8 mouse cellular contexts compared by ENCODE assay signal in genomic region chr3:88607758-88608138, GRCm38 (mm10). TPM values are rescaled to one million over a fixed set of nuclear protein-coding genes. Genes with fewer than 3 reads are reported as not detected.
A peak's percentile ranks its signal among the peaks of the same experiment; 100 is the strongest.
DNase-seq lines count a peak whose midpoint lies in the region; ATAC-seq and TF ChIP-seq lines count a peak whose summit lies in the region.

No protein-coding gene starts in this region.

- no peak for TF ChIP-seq POLR2A in bone marrow macrophage, adult 2 months (IDR thresholded peaks at IDR 0.05; ENCODE audit: borderline replicate concordance, low read depth, low read length)

- no peaks in the 10 kb centered on the region for H3K36me3 ChIP-seq in kidney, embryonic 14.5 days (ENCODE audit: control insufficient read depth, insufficient read depth, low read length)
- H3K36me3 ChIP-seq in hindbrain, embryonic 14.5 days (replicated peaks; ENCODE audit: control insufficient read depth, insufficient read depth): no peaks in the 10 kb centered on the region
- H3K36me3 ChIP-seq in midbrain, embryonic 13.5 days: no peaks in the 10 kb centered on the region

- peak; percentile 17 for ATAC-seq in kidney, embryonic 14.5 days (ENCODE audit: low FRiP score, low TSS enrichment)
- peak; percentile 63 for ATAC-seq in hindbrain, embryonic 14.5 days (ENCODE audit: low FRiP score)
- ATAC-seq in midbrain, embryonic 13.5 days: peak; percentile 57
- no peak for ATAC-seq in granulocyte monocyte progenitor cell, adult 5-6 weeks (replicated peaks; ENCODE audit: poor library complexity, severe bottlenecking)

- intact Hi-C loops in left cerebral cortex, postnatal 14 days (cut with DNase I): loop anchor here (2.0 to 10.0 kb wide), 2 partner anchors 25 to 127 kb away; no protein-coding TSS in a partner anchor

- no peak for DNase-seq in kidney, postnatal 36 days
- DNase-seq in hindbrain, embryonic 14.5 days (ENCODE audit: low spot score): no peak
- DNase-seq in left cerebral cortex, postnatal 14 days (ENCODE audit: low spot score in 2 of 2): no peak
- no peak for DNase-seq in retina, embryonic 14.5 days (ENCODE audit: low spot score)

- H3K27ac ChIP-seq in kidney, embryonic 14.5 days (ENCODE audit: low read depth, low read length): no peak overlapping the region
- no peak overlapping the region for H3K27ac ChIP-seq in bone marrow macrophage, adult 2 months (ENCODE audit: insufficient read depth, low read depth, low read length)
- H3K27ac ChIP-seq in hindbrain, embryonic 14.5 days: no peak overlapping the region
- no peak overlapping the region for H3K27ac ChIP-seq in midbrain, embryonic 13.5 days

- no peak for TF ChIP-seq CTCF in bone marrow macrophage, adult 2 months (IDR thresholded peaks at IDR 0.05; ENCODE audit: low read depth, low read length)

- H3K4me3 ChIP-seq in kidney, embryonic 14.5 days (ENCODE audit: low read length): peak overlapping the region; percentile 1; the same call in 1 of the 2 replicates
- H3K4me3 ChIP-seq in bone marrow macrophage, adult 2 months (ENCODE audit: insufficient read depth, low read length): peak overlapping the region; percentile 63
- peak overlapping the region; percentile 21; the same call in 1 of the 2 replicates for H3K4me3 ChIP-seq in hindbrain, embryonic 14.5 days (replicated peaks; ENCODE audit: low read length)
- 0 out of 2 replicates have a peak overlapping the region, but pooled peaks have one; percentile 29 for H3K4me3 ChIP-seq in midbrain, embryonic 13.5 days (replicated peaks)

- H3K27me3 ChIP-seq in kidney, embryonic 14.5 days (ENCODE audit: control insufficient read depth, insufficient read depth, low read length): no peaks in the 10 kb centered on the region
- H3K27me3 ChIP-seq in hindbrain, embryonic 14.5 days (ENCODE audit: control insufficient read depth, insufficient read depth, low read length): no peaks in the 10 kb centered on the region
- no peaks in the 10 kb centered on the region for H3K27me3 ChIP-seq in midbrain, embryonic 13.5 days

- 0 out of 2 replicates have a peak overlapping the region, but pooled peaks have one; percentile 23 for H3K9ac ChIP-seq in kidney, embryonic 14.5 days (ENCODE audit: low read depth, low read length)
- peak overlapping the region; percentile 50; the same call in 1 of the 2 replicates for H3K9ac ChIP-seq in hindbrain, embryonic 14.5 days
- peak overlapping the region; percentile 30; the same call in 1 of the 2 replicates for H3K9ac ChIP-seq in midbrain, embryonic 13.5 days (replicated peaks)

- H3K4me2 ChIP-seq in kidney, embryonic 14.5 days (replicated peaks; ENCODE audit: low read depth, low read length): peak overlapping the region; percentile 49
- peak overlapping the region; percentile 54 for H3K4me2 ChIP-seq in hindbrain, embryonic 14.5 days (replicated peaks)
- peak overlapping the region; percentile 57 for H3K4me2 ChIP-seq in midbrain, embryonic 13.5 days (replicated peaks)

- H3K9me3 ChIP-seq in kidney, embryonic 14.5 days (ENCODE audit: control insufficient read depth, low read length): no peaks in the 10 kb centered on the region
- no peaks in the 10 kb centered on the region for H3K9me3 ChIP-seq in hindbrain, embryonic 14.5 days (ENCODE audit: control insufficient read depth, low read length)
- H3K9me3 ChIP-seq in midbrain, embryonic 13.5 days: no peaks in the 10 kb centered on the region

- H3K4me1 ChIP-seq in kidney, embryonic 14.5 days (ENCODE audit: control insufficient read depth, insufficient read depth, low read length): 0 out of 2 replicates have a peak, but pooled peaks cover 3% of the 10 kb centered on the region
- peaks cover 49% of the 10 kb centered on the region for H3K4me1 ChIP-seq in bone marrow macrophage, adult 2 months (ENCODE audit: control insufficient read depth, insufficient read depth, low read length)
- H3K4me1 ChIP-seq in hindbrain, embryonic 14.5 days (replicated peaks; ENCODE audit: control insufficient read depth, insufficient read depth, low read length): 0 out of 2 replicates have a peak, but pooled peaks cover 6% of the 10 kb centered on the region
- peaks cover 11% of the 10 kb centered on the region for H3K4me1 ChIP-seq in midbrain, embryonic 13.5 days (replicated peaks)

- 29% methylated on average over 10 of the region's 10 CpGs for WGBS in kidney, embryonic 14.5 days
- 14% methylated on average over 10 of the region's 10 CpGs for WGBS in hindbrain, embryonic 14.5 days
- 18% methylated on average over 10 of the region's 10 CpGs for WGBS in midbrain, embryonic 13.5 days

RNA-seq across cellular contexts. Expression of gene Arhgef2, which starts 2.0 kb away (rescaled TPM):
- polyA plus RNA-seq in kidney, embryonic 14.5 days (2014; fragmentation: Nextera tagmentation; extraction: Ambion mirVana): 110 and 127 TPM in 2 replicates
- 140 and 154 TPM in 2 replicates for polyA plus RNA-seq in bone marrow macrophage, adult 2 months (2012; ENCODE audit: insufficient read depth, insufficient read length, missing spikeins)
- 96.0 and 115 TPM in 2 replicates for polyA plus RNA-seq in hindbrain, embryonic 14.5 days (2014; fragmentation: Nextera tagmentation; extraction: Ambion mirVana)
- polyA plus RNA-seq in midbrain, embryonic 13.5 days (2015; fragmentation: Nextera tagmentation; extraction: Ambion mirVana): 163 and 175 TPM in 2 replicates
- total RNA-seq in left cerebral cortex, postnatal 14 days (2021): 100 to 1,000 TPM; 310 to 316 TPM
- 125 and 137 TPM in 2 replicates for total RNA-seq in granulocyte monocyte progenitor cell, adult 5-6 weeks (2014; fragmentation: Nextera tagmentation)
- 59.1 and 73.5 TPM in 2 replicates for total RNA-seq in granulocyte monocyte progenitor cell, adult 5-6 weeks (2017)

RNA-seq across cellular contexts. Expression of gene Ssr2, which starts 32.1 kb away (rescaled TPM):
- 260 and 303 TPM in 2 replicates for polyA plus RNA-seq in kidney, embryonic 14.5 days (2014; fragmentation: Nextera tagmentation; extraction: Ambion mirVana)
- 71.3 and 83.2 TPM in 2 replicates for polyA plus RNA-seq in bone marrow macrophage, adult 2 months (2012; ENCODE audit: insufficient read depth, insufficient read length, missing spikeins)
- 117 and 129 TPM in 2 replicates for polyA plus RNA-seq in hindbrain, embryonic 14.5 days (2014; fragmentation: Nextera tagmentation; extraction: Ambion mirVana)
- polyA plus RNA-seq in midbrain, embryonic 13.5 days (2015; fragmentation: Nextera tagmentation; extraction: Ambion mirVana): 142 and 148 TPM in 2 replicates
- 100 to 1,000 TPM; 114 to 123 TPM for total RNA-seq in left cerebral cortex, postnatal 14 days (2021)
- 401 and 434 TPM in 2 replicates for total RNA-seq in granulocyte monocyte progenitor cell, adult 5-6 weeks (2014; fragmentation: Nextera tagmentation)
- 225 and 243 TPM in 2 replicates for total RNA-seq in granulocyte monocyte progenitor cell, adult 5-6 weeks (2017)

RNA-seq across cellular contexts. Expression of gene Rxfp4, which starts 45.2 kb away (rescaled TPM):
- not detected in 2 replicates for polyA plus RNA-seq in kidney, embryonic 14.5 days (2014; fragmentation: Nextera tagmentation; extraction: Ambion mirVana)
- polyA plus RNA-seq in bone marrow macrophage, adult 2 months (2012; ENCODE audit: insufficient read depth, insufficient read length, missing spikeins): not detected in 2 replicates
- polyA plus RNA-seq in hindbrain, embryonic 14.5 days (2014; fragmentation: Nextera tagmentation; extraction: Ambion mirVana): not detected in 2 replicates
- not detected in 2 replicates for polyA plus RNA-seq in midbrain, embryonic 13.5 days (2015; fragmentation: Nextera tagmentation; extraction: Ambion mirVana)
- total RNA-seq in left cerebral cortex, postnatal 14 days (2021): not detected
- total RNA-seq in granulocyte monocyte progenitor cell, adult 5-6 weeks (2014; fragmentation: Nextera tagmentation): not detected in 2 replicates
- total RNA-seq in granulocyte monocyte progenitor cell, adult 5-6 weeks (2017): not detected in 2 replicates

RNA-seq across cellular contexts. Expression of gene Ubqln4, which starts 54.2 kb away (rescaled TPM):
- polyA plus RNA-seq in kidney, embryonic 14.5 days (2014; fragmentation: Nextera tagmentation; extraction: Ambion mirVana): 51.4 and 73.4 TPM in 2 replicates
- polyA plus RNA-seq in bone marrow macrophage, adult 2 months (2012; ENCODE audit: insufficient read depth, insufficient read length, missing spikeins): 22.9 and 25.8 TPM in 2 replicates
- polyA plus RNA-seq in hindbrain, embryonic 14.5 days (2014; fragmentation: Nextera tagmentation; extraction: Ambion mirVana): 42.9 and 53.6 TPM in 2 replicates
- polyA plus RNA-seq in midbrain, embryonic 13.5 days (2015; fragmentation: Nextera tagmentation; extraction: Ambion mirVana): 39.1 and 46.7 TPM in 2 replicates
- 10 to 100 TPM; 91.2 to 91.6 TPM for total RNA-seq in left cerebral cortex, postnatal 14 days (2021)
- 64.7 and 67.9 TPM in 2 replicates for total RNA-seq in granulocyte monocyte progenitor cell, adult 5-6 weeks (2014; fragmentation: Nextera tagmentation)
- 37.9 and 39.6 TPM in 2 replicates for total RNA-seq in granulocyte monocyte progenitor cell, adult 5-6 weeks (2017)

RNA-seq across cellular contexts. Expression of gene Lamtor2, which starts 54.9 kb away (rescaled TPM):
- 81.7 and 165 TPM in 2 replicates for polyA plus RNA-seq in kidney, embryonic 14.5 days (2014; fragmentation: Nextera tagmentation; extraction: Ambion mirVana)
- polyA plus RNA-seq in bone marrow macrophage, adult 2 months (2012; ENCODE audit: insufficient read depth, insufficient read length, missing spikeins): 149 and 154 TPM in 2 replicates
- polyA plus RNA-seq in hindbrain, embryonic 14.5 days (2014; fragmentation: Nextera tagmentation; extraction: Ambion mirVana): 102 and 107 TPM in 2 replicates
- polyA plus RNA-seq in midbrain, embryonic 13.5 days (2015; fragmentation: Nextera tagmentation; extraction: Ambion mirVana): 181 and 182 TPM in 2 replicates
- total RNA-seq in left cerebral cortex, postnatal 14 days (2021): 100 to 1,000 TPM; 108 to 109 TPM
- 60.7 and 74.3 TPM in 2 replicates for total RNA-seq in granulocyte monocyte progenitor cell, adult 5-6 weeks (2014; fragmentation: Nextera tagmentation)
- total RNA-seq in granulocyte monocyte progenitor cell, adult 5-6 weeks (2017): 102 and 122 TPM in 2 replicates

Comparison
In these comparisons a context has a peak if more than half of its experiments do, and no peak if none do; other contexts are left out.
1. H3K4me3 ChIP-seq: peak in every context shown above with its lines; median percentile 63 in bone marrow macrophage, adult 2 months; 29 in midbrain, embryonic 13.5 days; 21 in hindbrain, embryonic 14.5 days; 1 in kidney, embryonic 14.5 days.